Mouse (Mus musculus): Measurements from ENCODE around the gene Aaas.

The Aaas gene

DNA sequence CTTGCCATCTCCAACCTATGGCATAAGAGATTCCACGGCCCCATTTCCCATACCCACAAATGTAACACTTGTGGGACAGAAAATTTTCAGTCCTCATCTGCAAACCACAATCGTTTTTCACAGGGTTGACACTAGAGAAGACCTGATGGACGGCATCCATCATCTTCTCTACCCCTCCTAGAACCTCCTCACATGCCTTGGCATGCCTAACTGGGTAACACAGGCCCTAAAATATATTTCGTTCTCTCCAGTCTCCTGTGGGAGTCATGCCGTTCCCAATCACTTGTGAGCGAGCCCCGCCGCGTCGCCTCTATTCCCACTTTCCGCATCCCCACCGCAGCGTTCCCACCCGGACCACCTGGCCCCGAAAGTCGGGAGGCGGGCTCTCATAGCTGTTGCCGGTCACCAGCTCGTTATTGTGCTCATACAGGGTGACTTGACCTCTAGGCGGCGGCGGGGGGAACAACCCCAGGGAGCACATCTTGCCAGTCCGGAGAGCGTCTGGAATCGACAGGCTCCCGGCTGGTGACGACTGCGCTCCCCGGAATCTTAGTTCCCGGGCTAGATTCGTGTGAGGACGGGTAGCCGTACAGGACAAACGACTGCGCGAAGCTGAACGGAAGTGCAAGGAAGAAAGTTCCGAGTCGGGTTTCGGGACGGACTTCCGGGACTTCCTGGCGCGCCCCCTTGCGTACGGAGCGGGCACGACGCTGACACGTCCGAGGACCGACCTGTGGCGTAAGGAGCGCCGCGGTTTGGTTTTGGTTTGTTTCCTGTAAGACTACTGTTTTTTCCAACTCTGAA, at the start of gene Aaas:
Aaas (minus strand) TSS at position 634 of the 804 bp plus-strand sequence.
- DNase-seq (ENCODE audit: extremely low spot score), result peak; percentile 95

DNA sequence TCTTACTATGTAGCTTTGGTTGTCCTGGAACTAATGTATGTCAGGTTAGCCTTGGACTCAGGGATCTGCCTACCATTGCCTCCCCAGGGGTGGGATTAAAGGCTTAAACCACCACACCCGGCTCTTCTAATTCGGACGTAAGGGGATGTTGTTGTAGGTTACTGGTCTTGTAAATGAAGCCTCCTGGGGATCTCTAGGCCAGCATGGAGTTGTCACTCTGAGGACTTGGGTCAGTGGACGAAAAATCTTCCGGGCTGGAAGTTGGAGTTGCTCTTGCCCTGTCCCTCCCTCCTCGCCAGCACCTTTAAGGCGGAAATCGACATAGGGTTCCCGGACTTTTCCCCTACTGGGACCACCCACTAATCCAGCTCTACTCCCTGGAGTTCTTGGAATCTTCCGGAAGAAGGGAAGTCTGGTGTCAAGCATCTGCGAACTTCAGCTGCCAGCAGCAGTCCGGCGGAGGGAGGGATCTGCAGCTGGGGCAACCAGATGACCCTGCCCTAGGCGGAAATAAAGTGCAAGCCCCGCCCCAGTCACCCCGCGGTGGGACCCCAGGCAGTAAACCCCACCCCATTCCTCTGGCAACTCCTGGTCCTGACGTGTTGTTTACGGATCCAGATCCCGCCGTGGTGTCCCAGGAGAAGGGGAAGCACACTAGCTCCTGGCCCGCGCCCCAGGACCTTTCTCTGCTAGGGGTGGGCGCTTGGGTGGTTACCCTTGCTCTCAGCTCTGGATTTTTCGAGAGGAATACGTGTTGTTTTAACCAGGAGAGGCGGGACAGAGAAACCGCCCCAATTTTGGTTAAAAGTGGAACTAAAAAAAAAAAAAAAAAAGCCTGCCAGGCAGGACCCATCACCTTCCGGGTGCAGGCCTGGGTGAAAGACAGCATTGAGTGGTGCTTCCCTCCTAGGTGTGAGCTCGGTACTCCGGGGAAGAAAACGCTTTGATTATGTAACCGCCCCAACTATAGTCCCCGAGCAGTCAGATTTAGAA, 49.0 kb upstream of the Aaas start:
- DNase-seq (ENCODE audit: extremely low spot score), result peak; percentile 88

DNA sequence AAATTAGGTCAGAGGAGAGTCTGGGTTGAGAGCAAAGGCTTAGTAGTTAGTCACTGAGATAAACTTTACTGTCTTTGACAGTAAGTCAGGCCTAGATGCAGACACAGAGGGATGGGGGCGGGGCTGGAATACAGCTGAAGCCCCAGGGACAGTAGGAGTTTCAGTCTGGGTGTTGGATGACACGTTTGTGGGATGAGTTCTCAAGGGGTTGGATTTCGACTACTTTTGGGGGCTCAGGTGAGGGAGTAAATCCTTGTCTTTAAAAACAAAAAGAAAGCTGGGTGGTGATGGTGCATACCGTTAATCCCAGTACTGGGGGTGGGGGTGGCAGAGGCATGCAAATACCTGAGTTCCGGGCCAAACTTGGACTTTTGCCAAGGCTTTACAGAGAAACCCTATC, 48.1 kb upstream of the Aaas start:
- no peak for DNase-seq (ENCODE audit: extremely low spot score)

DNA sequence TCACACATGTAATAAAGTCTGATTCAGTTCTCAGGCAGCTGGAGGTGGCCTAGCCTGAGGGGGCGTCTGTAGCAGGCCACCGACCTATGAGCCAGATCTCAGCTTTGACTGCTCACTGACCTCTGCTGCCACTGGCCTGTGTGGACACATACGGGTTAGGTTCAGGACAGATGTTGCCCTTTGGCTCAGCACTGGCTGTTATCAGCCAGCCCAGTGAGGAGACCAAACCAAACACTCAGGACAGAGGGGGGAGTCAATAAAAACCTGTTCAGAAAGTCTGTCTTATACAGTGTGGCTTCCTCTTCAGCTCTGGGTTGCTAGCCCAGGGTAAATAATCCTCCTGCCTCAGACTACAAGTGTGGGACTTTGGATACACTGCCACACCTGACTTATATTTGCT, 44.5 kb upstream of the Aaas start:
- DNase-seq (ENCODE audit: extremely low spot score), result peak; percentile 60

DNA sequence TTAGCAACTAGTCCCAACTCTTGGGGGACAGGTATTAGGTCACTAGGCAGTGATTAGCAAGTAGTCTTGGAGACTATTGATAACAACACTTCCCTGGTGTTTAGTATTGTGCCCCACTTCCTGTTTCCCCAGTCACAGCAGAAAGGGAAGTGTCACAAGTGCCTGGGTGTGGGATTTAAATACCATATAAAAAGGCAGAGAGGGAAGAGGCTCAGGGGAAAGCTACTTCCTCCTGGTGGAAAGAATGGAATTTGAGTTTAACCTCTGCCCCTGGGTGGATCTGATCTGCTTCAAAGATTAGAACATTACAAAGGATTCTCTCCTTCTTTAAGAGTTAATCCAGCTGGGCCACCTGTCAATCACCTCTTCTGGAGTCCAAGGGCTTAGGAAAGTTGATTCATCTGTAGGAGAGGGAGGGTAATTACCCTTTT, 43.0 kb upstream of the Aaas start:
- DNase-seq (ENCODE audit: extremely low spot score), result peak; percentile 42

DNA sequence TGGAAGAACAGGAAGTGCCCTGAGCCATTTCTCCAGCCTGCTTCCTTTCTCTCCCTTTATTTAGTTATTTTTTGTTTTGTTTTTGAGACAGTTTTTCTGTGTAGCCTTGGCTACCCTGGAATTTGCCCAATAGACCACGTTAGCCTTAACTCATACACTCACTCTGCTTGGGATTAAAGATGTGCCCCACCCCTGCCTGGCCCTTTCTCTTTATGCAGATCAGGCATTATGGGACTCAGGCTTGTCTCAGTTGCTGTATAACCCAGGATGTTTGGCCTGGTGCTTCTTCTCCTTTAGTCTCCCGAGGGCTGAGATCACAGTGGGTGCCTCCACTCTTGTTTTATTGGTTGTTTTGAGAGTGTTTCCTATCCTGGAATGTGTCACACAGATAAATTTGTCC, 41.9 kb upstream of the Aaas start:
- DNase-seq (ENCODE audit: extremely low spot score), result no peak

DNA sequence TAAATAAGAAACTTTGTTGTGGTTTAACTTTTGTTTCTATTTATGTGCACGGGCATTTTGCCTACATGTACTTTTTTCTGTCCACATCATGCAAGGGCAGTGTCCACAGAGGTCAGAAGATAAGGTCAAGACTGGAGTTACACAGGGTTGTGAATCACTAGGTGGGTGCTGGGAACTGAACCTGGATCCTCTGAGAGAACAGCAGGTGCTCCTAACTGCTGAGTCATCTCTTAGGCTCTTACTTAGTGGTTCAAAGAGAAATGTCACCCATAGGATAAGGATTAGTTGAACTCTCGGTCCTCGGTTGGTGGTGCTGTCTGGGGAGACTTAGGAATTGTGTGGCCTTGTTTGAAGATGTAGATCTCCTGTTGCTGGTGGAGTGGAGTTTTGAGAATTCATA, 38.4 kb upstream of the Aaas start:
- DNase-seq (ENCODE audit: extremely low spot score), result no peak

DNA sequence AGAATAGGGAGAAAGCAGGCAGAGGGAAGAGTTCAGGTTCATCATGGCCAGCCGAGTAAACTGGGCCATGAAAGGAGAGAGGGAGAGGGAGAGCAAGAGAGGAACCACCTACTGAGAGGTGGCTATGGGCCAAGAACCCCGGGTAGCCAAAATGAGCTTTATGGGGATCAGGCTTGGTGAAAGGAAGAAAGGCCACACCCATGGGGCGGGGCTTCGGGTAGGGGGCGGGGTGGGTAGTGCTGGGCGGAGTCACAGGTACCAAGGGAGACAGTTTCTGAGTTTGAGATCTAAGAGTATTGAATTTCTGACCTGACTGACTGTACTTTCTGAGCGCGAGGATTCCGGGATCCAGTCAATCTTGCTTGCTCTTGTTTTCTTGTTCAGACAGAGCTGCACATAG, 36.1 kb upstream of the Aaas start:
- no peak for DNase-seq (ENCODE audit: extremely low spot score)

DNA sequence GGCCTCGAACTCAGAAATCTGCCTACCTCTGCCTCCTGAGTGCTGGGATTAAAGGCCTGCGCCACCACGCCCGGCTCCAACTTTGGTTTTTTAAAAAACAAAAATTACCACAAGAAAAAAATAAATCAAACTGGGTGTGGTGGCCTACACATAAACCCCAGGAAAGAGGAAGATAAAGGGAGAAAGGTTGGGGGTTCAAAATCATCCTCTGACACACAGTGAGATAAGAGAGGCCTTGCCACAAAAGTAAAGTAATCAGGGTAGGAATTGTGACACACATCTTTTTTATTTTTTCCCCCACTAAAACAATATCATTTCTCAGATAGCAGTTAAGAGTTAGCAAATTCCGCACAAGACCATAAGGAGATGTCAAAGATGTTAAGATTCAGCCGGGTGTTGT, 33.1 kb upstream of the Aaas start:
- no peak for DNase-seq (ENCODE audit: extremely low spot score)

DNA sequence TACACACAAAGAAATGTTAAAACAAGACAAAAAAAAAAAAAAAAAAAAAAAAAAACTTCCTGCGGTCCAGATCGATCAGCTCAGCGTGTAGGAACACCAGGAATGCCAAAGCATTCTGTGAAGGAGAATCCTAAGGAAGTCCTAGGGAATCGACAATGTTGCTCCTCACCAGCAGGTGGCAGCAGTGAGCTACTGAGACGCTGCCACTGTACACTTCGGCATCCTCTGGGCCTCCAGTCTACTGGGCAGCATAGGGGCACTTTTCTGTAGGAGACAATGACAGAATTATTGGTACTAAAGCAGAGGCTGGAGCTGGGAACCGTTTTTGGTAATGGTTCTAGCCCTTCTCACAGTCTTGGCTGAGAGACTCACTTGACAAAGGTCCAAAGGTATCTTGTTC, 31.0 kb upstream of the Aaas start:
- peak; percentile 75 for DNase-seq (ENCODE audit: extremely low spot score)

DNA sequence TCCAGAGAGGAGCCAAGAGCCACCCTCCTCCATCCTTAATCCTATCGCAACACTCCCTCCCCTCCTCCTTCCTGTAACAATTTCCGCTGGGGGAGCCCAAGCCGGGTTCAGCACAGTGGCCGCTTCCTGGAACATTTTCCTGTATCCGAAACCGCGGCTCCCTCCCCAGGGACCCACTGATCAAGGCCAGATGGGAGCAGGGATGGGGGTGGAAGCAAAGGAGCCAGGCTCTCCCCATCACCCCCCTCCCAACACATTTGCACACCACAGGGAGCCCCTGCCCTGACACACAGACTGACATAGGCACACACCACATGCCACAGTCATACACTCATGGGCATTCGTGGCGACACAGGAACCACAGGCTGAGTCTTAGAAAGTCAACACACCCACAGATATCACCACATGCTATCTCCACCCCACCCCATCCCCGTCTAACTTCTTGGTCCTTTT, 27.3 kb upstream of the Aaas start:
- DNase-seq (ENCODE audit: extremely low spot score), result peak; percentile 45

DNA sequence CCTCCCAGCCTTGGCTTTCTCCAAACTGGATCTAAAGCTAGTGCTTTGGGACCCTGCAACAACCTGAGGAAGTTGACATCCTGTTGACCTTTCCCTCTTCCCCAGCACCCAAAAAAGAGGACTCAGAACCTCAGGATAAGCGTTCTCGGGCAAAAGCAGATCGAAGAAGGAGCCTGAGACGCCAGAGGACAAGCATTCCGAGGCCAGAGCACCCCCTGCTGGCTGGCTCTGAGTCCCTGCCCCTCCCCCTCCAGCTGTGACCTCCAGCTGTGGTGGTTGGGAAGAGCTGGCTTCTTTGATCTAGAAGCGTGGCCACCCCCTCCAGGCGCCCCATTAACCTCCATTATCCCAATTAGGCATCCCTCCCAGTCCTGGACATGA, 26.6 kb upstream of the Aaas start:
- DNase-seq (ENCODE audit: extremely low spot score), result peak; percentile 92

DNA sequence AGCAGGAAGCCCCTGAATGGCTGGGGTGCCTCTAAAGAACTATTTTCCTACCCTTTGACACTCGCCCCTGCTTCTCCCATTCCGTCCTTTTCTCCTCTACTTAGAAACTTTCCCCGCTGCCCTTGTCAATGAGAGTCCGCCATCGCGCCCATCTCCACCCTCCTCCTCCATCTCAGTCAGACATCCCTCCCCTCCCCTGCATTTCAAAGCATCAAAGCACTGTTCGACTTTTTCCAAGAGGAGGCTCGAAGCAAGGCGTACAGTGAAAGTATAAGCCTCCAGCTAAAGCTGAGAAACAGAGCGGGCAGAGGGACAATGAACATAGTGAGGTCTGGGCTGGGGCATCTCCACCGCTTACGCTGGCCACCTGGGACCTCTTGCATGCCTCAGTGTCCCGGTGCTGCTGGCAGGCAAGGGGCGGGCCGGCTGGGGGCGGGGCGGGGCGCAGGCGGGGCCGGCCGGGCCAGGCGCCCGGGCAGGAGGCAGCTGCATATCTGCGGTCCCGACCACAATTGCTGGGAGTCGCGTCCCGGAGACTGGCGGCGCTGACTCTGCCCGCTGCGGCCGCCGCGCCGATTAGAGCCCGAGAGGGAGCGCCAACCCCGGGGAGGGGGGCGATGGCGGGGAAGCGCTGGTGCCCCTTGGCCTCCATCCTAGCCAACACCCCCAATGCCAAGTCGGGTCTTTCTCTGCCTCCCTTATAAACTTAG, 26.0 kb upstream of the Aaas start:
- DNase-seq (ENCODE audit: extremely low spot score), result peak; percentile 84

DNA sequence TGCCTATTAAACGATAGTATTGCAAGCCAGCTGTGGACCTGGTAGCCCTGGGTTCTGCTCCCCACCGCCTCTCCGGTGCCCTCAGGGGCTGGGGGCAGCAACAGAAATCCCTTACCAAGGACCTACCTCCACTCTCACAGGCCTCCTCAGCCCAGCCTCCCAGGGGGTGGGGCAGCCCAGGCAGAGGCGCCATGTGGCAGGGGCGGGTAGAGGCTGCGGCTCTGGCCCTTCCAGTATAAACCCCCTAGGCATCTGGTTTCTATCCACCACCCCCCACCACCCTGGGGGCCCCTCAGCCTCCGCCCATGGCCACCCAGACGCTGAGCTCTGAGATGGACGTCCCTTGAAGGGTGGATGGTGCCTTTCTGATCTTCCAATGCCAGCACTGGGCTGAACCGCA, 20.2 kb upstream of the Aaas start:
- DNase-seq (ENCODE audit: extremely low spot score), result peak; percentile 62

DNA sequence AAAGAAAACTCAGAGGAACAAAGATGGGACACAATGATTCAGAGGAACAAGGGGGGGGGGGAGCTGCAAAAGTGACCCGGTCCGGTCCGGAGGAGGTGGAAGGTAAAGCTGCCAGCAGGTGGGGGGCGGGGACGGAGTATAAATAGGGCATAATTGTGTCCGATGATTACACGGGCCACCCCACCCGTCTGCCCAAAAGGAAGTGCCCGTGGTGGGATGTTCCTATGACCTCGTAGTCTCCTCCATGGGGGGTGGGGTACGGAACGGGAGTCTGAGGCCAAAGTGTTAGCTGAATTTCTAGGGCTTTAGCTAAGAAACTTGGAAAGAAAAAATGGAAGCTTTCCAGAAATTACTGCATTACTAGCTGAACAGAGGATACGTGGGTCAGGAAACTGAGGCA, 19.4 kb upstream of the Aaas start:
- DNase-seq (ENCODE audit: extremely low spot score), result no peak

DNA sequence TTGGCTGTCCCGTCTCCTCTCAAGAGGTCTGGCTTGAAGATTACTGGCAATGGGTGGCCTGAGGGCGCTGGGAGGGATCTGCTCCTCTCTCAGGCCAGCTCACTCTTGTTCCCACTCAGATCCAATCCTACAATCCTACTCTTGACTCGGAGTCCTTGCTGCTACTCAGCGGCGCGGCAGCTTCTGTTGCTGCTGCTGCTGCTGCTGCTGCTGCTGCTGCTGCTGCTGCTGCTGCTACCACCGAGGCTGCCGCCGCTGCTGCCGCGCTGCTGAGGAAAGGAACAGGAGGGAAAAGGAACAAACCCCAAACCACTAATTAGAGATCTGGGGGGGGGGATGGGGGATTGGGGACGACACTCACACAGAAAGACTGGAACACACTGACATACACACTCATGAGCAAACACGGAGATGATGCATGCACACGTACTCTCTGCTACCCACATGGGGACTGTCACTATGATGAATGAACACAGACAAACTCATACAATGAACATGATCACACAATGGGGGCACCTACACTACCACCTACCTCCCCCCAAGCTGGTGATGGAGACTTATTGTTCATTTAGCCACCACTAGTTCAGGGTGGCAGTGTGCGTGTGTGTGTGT, 16.3 kb upstream of the Aaas start, which contains the start of gene Sp7:
Sp7 (minus strand) TSS at position 450 of the 612 bp plus-strand sequence.
- DNase-seq (ENCODE audit: extremely low spot score), result no peak

DNA sequence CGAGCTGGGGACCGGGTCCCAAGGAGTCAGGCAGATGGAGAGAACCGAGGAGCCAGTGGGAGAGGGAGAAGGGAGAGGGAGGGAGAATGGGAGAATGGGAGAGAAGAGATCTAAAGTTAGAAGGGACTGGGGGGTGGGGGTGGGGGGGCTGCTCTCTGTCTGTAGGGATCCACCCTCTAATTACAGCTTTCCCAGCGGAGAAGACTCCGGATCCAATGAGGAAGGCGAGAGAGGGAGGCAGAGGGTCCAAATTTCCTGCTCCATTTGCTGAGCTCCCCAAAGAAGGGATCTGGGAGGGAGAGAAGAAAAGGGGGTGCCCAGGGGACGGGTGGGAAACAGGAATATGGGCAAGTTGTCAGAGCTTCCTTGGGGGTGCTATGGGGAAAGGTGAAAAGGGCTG, 15.7 kb upstream of the Aaas start:
- no peak for DNase-seq (ENCODE audit: extremely low spot score)

DNA sequence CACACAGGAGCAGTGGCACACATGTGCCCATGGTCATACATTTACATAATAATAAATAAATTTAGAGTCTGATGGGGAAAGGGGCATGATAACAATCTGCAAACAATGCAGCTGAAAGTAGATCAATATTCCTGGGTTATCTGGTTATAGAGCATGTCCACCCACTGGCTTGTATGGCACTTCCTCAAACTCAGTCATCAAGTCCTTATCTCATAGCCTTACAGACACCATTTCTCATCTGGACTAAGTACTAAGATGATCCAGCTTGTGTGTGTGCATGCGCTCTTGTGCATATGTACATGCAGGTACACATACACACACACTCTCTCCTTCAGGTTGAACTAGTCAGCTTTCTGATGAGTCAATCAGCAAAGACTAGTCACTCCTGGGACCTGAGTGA, 14.1 kb upstream of the Aaas start:
- DNase-seq (ENCODE audit: extremely low spot score), result no peak

DNA sequence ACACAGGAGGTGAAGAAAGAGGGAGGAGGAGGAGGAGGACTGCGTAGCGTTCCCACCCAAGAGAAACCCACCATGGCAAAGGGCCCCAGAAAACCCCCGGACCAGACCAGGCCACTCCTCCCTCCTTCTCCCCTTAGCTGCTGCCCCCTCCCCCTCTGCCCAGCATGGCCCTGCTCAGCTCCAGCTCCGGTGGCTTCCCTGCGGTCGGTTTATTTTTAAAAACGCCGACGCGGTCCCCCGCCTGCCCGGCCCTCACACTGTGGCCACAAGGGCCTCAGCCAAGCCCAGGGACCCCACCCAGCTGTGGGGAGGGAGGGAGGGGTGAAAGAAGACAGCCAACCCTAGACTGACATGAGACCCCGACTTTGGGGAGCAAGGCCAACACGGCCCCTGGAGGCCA, 12.1 kb upstream of the Aaas start:
- peak; percentile 38 for DNase-seq (ENCODE audit: extremely low spot score)

DNA sequence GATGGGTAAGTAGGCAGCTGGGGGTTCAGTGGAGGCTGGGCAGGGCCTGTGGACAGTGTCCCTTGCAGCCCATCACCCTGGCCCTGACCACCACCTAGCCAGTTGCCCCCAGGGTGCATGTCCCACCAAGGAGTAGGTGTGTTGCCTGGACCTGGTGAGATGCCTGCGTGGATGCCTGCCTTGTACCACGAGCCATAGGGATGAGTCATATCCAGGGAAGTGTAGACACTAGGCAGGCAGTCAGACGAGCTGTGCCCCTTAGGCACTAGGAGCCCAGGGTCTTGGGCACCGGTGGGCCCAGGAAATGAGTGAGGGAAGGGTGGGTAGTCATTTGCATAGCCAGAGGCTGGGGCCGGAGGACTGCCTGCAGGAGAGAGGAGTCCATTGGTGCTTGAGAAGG, 8.3 kb upstream of the Aaas start:
- no peak for DNase-seq (ENCODE audit: extremely low spot score)

DNA sequence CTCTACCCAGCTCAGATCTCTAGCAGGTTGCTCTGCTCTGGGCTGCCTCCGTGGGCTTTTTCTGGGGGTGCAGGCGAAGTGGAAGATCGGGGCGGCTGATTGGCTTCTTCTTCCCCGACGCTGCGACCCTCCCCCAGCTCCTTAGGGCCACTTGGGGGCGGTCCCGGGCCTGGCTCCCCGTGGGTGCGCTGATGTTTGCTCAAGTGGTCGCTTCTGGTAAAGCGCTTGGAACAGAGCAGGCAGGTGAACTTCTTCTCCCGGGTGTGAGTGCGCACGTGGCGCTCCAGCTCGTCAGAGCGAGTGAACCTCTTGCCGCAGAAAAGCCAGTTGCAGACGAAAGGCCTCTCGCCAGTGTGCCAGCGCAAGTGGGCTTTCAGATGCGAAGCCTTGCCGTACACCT, 7.6 kb upstream of the Aaas start:
- DNase-seq (ENCODE audit: extremely low spot score), result no peak
